Mouse (Mus musculus) granulocyte monocyte progenitor cell, adult 5-6 weeks (primary cell): ENCODE results near the gene Otop1. TPM values are rescaled to one million over a fixed set of nuclear protein-coding genes. Genes with fewer than 3 reads are reported as not detected.
A peak's percentile ranks its signal among the peaks of the same experiment; 100 is the strongest.

Source experiments
- ATAC-seq: replicated peaks from 2 replicates; pipeline ENCODE4 v1.8.0; 2016; ENCODE audit warnings: mild to moderate bottlenecking, moderate TSS enrichment, inconsistent platforms; ENCODE audit not compliant: poor library complexity, severe bottlenecking
- total RNA-seq, 2 experiments: library from RNA; stranded (forward) in 1 of 2; stranded (reverse) in 1 of 2; fragments of 200-712, 200-1000 nt in 1 of 2; fragments of >200 nt in 1 of 2; fragmentation: Nextera tagmentation in 1 of 2; gene quantifications; 2 replicates each; pipeline ENCODE4 v1.2.3; 2014 to 2017

Gene Otop1
- total RNA-seq, 2 experiments from 2014 or later: not detected

DNA sequence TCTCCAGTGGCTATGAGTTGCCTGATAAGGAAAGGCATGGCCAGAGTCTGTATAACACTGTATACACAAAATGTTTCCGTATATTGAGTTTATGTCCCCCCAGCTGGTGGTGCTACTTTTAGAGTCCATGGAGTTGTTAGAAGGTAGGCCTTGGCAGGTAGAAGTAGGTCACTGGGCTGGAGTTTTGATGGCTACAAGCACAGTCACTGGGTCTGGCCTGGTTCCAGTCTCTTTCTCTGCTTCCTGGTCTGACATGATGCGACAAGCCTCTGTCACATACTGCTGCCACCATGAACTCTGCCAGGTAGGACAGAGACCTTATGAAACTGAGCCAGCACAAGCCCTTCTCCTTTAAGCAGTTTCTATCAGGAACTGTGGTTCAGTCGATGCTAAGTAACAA, 12.7 kb downstream of the Otop1 start:
- no peak for ATAC-seq

DNA sequence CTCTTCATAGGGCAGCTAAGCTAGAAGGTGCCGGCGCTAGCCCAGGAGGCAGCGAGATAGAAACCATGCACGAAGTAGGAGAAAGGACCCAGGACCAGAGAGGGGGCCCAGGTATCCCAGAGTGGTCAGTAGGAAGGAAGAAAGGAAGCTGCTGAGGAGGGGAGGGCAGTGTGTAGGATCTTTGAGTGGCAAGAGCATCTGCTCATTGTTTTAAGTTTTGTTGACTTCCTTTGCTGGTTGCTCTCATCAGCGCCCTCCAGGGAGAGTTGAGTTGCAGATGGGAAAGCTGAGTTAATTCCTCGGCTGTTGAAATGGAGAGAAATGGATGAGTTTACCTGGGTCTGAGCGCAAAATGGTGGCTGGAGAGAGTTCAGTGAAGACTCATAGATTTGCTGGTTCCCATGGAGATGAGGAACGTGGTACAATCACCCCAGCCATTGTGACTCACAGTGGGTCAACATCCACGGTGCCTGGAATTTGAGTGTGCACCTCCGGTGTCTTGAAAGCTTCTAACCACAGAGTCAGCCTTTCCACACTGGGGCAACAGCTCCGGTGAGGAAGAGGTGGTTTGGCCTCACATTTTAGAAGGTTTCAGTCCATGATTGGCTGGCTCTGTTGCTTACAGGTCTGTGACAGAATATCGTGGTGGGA, 26.1 kb downstream of the Otop1 start:
- no peak for ATAC-seq

DNA sequence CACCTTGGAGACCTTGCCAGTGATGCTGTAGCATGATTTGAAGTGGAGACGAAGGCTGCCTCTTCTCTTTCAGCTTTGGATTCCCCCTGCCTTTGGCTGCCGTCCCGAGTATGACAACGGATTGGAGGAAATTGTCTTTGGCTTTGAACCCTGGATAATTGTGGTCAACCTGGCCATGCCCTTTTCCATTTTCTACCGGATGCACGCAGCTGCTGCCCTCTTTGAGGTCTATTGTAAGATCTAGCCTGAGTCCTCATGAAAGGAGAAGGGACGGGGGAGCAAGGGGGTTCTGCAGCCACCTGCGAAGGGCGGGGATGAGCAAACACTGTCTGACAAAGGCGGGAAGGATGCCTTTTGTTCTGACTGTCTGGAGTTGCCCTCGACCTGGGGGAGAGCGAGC, 26.9 kb downstream of the Otop1 start:
- no peak for ATAC-seq

DNA sequence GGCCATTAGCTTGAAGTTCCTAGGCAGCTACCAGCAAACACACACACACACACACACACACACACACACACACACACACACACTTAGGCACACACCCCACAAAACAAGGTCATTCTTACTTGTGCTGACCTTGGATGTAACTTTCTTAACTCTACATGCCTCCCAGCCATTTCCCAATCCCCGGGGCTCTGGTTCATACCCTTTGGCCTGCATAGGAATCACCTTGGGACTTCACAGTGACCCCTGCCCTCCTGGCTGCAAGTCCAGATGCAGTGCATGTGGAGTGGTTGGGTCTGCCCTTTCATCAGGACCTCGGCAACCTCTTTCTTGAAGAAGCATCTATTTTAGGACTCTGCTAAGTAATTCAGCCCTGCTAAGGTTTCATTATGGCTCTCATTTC, 29.5 kb downstream of the Otop1 start:
- ATAC-seq: no peak

DNA sequence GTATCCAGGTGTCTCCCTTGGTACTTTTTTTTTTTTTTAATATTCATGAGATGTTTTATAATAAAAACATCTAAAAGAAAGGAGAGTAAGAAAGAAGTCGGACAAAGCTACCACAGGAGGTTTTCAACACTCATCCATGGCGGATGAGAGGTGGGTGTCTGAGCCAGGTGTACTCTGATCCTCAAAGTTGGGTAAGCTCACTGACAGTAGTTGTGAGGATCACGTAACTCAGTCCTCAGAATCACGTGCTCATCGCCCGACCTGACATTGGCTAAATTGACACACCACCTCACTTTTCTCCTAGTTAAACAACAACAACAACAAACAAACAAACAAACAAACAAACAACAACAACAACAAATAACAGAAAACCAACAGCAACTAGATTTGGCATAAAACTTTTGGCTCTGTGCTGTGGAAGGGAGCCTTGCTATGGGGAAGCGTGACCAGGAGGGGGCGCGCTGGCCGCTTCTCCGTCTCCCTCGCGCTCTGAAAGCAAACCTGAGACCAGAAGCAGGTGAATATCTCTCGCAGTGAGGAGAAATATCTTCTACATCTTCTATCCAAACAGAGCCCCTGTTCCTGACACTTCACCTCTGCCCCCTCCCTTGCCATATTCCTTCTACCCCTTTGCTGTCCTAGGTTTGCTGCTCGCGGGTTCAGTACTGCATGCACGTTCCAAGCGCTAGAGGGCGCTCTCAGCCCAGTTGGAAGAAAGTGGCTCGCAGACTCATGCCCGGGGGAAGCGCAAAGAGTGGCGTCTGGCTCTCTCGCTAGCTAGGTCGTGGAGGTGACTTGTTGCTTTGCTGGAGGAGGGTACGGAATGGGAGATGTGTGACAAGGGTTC, 31.7 kb downstream of the Otop1 start:
- peak; percentile 87 for ATAC-seq

DNA sequence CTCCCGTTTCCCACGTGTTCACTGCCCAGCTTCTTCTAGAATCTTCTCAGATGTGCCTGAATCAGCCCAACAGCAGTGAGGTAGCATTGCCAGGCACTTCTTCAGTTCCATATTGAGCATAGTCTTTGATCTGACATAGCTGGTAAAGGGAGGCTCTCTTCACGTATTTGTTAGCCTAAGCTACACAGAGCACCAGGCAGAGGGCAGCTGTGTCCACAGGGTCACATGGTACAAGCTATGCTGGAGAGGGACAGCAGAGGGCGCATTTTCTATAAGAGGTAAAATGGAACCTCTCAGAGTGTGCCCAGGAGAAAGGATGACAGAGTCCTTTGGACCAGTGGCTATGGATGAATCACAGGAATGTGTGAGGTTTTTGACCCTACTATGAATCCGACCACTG, 33.1 kb downstream of the Otop1 start:
- peak; percentile 74 for ATAC-seq

DNA sequence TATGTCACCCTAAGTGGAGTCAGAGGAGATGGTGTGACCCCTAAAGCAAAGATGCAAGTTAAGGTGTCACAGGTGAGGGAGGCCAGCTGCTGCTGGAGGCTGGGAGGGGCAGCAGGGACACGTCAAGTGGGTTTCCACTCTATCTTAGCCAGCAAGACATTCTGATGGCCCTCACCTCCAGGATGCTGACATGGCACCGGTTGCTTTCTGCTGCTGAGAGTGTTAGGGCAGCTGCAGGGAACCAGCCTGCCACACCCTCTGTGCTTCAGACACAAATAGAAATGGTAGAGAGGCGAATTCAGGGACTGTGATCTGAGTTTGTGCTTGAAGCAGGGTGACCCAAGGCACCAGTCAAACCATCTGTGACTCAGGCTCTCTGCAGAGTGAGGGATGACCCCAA, 34.0 kb downstream of the Otop1 start:
- ATAC-seq: no peak

DNA sequence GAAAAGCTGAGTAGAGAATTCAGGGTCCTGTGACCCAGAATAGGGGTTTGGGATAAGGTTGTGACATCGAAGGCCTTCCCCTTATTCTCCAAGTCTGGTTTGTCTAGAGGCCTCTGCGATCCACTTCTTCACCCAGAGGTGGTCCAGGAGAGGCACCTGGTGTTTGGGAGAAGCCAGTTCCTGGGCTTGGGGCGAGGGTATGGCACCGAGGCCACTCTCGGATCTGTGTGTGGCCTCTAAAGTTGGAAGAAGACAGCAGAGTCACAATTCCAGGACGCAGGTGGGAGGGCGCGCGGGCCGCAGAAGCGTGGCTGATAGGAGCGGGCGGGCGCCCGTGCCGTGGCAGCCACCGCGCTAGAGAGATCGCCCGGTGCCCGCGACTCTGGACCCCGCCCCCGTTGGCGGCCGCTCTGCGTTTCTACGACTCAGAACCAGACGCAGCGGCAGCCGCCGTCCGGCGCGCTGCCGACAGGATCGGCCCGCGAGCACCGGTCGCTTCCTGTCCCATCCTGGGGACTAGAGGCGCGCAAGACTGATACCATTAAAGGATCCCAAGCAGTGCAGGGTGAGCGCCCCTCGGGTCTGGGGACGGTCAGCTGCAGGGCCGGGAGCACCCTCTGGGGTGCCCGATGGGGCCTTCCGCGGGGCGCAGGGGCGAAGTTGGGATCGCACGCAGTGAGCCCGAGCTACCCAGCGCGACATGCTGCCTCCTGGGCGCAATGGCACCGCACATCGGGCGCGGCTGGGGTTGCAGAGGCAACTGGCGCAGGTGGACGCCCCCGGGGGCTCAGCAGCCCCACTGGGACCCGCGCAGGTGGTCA, 43.4 kb downstream of the Otop1 start, which contains the start of gene Drd5:
Drd5 (plus strand) TSS at position 402 of the 821 bp plus-strand sequence.
- ATAC-seq: peak; percentile 53

DNA sequence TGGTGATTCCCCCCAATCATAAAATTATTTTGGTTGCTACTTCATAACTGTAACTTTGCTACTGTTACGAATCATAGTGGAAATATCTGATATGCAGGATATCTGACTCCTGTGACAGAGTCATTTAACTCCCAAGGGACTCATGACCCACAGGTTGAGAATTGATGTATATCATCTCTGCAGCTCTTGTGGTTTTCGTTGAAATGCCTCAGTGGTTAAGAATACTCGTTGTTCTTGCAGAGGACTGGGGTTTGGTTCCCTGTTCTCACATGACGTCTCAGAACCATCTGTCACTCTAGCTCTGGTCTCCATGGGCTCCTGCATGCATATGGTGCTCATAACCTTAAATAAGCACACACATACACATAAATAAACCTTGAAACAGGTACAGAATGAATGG, 57.6 kb downstream of the Otop1 start:
- no peak for ATAC-seq

DNA sequence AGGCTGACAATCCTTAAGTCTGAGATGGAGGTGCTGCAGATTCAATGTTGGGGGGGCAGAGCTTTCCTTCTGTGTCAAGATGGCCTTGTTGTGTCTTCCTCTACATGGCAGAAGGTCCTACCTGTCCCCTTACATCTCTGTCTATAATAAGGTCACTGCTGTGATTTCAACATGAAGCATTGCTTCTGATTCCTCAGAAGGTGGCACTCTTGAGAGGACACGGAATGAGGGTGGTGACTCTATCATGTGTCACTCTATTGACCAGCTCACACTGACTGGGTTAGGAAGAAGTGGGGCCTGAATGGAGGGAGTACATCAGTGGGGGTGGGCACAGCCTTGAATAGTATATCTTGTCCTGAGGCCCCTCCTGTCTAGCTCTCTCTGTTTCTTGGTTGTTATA, 58.8 kb downstream of the Otop1 start:
- ATAC-seq: no peak

DNA sequence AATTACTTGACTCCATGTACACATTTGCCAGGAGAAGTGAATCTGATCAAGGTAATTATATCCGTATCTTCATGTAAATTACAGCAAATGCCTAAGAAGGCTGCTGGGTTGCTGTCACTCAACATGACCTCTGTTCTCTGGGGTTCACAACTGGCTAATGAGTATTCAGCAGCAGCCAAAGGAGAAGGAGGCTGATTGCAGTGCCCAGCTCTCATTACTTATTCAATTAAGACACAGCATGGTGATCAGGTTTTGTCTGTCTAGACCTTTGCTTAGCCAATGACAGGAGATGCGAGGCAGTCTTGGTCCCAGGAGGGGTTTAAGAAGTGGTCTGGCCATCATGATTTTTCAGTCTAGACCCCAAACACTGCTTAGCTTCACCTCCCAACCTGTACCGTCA, 67.3 kb downstream of the Otop1 start:
- no peak for ATAC-seq

DNA sequence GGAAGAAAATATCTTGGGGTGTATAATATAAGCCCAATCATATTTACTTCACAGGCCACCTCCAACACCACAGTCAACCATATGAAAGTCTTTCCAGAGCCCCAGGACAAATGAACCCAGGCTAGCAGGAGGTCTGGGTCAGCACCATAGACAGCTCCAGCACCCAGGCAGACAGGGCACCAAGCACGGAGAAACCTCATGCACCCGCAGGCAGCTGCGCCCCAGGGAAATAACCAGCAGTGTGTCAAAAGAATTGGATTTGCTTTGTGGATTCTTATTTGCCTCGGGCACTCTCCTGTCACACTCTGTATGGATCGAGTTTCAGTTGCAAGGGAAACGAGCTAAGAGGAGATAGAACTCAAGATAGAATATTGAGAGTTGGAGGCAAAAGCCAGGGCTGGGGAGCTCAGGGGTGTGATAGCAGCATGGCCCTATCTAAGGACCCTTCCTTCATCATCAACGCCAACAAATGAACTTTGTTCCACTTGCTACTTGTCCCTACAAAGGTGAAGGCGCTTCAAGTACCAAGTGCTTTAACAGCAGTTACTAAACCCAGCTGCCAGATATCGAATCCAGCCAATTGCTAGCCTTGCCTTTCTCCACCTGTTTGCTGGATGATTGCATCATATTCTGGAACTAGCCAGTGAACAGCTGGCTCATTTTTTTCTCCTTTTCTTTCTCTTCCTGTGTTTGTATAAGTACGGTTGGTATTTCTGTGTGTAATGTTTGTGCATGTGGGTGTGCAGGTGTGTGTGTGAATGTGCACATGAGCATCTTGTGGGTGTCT, 71.1 kb downstream of the Otop1 start:
- ATAC-seq: peak; percentile 42; the same call in 1 of the 2 replicates

DNA sequence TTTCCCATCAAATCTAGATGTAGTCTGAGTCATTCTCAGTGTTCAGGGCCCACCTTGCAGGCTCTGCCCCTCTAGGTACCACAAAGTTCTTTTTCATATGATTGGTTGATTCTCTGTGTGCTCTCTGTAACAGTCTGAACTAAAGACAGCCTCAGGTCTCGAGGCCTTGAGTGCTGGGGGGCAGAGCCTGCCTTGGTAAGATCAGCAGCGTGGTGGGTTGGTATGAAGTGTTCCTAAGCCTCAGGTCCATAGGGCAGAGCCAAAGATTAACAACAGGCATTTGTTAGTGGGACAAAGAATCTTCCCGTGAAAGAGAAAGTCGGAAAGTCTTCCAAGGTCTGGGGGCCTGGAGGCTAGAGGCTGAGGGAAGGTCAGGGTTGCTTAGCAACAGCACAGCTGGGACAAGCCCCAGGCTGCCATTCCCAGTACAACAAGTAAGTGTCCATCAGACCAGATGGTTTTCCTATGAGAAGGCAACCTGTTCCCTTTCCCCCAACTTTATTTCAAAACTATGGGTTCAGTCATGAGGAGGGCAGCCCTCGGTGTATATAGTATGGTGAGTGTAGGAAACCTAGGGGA, 74.7 kb downstream of the Otop1 start:
- no peak for ATAC-seq

Other genes starting within 250 kb of the Otop1 start
- 22.9 and 30.9 TPM in 2 replicates for gene Stx18, start 237.2 kb upstream of the Otop1 start, total RNA-seq (2014; fragmentation: Nextera tagmentation)
- gene Stx18, start 237.2 kb upstream of the Otop1 start, total RNA-seq (2017): 47.2 and 53.4 TPM in 2 replicates
- not detected in 2 replicates for gene Nsg1, start 116.1 kb upstream of the Otop1 start, total RNA-seq (2014; fragmentation: Nextera tagmentation)
- 0.98 TPM in 1 of 2 replicates, not detected in the other for gene Nsg1, start 116.1 kb upstream of the Otop1 start, total RNA-seq (2017)
- gene Zbtb49, start 55.5 kb upstream of the Otop1 start, total RNA-seq (2014; fragmentation: Nextera tagmentation): 4.5 and 6.5 TPM in 2 replicates
- gene Zbtb49, start 55.5 kb upstream of the Otop1 start, total RNA-seq (2017): 3.3 and 7.5 TPM in 2 replicates
- gene Lyar, start 55.5 kb upstream of the Otop1 start, total RNA-seq (2014; fragmentation: Nextera tagmentation): 92.9 and 121 TPM in 2 replicates
- 133 and 160 TPM in 2 replicates for gene Lyar, start 55.5 kb upstream of the Otop1 start, total RNA-seq (2017)
- 38.4 and 40.5 TPM in 2 replicates for gene Tmem128, start 15.8 kb upstream of the Otop1 start, total RNA-seq (2014; fragmentation: Nextera tagmentation)
- 31.4 and 36.8 TPM in 2 replicates for gene Tmem128, start 15.8 kb upstream of the Otop1 start, total RNA-seq (2017)
- not detected in 2 replicates for gene Drd5, start 43.4 kb downstream of the Otop1 start, total RNA-seq (2014; fragmentation: Nextera tagmentation)
- gene Drd5, start 43.4 kb downstream of the Otop1 start, total RNA-seq (2017): not detected in 2 replicates
- gene Slc2a9, start 227.2 kb downstream of the Otop1 start, total RNA-seq (2014; fragmentation: Nextera tagmentation): 13.6 and 17.0 TPM in 2 replicates
- 8.4 TPM in 2 replicates for gene Slc2a9, start 227.2 kb downstream of the Otop1 start, total RNA-seq (2017)